Mouse (Mus musculus): ENCODE measurements around the gene Arhgef3.
"Not testable (repeated sequence)": the region's sequence is repeated elsewhere in the genome, so short reads cannot be mapped to it uniquely, and the experiment has no call there.

The Arhgef3 gene

GRCm38 (mm10) chr14:27234270-27234840 is 119.7 kb downstream of the Arhgef3 start:
- no peak for DNase-seq

GRCm38 (mm10) chr14:27235897-27236553 is 121.3 kb downstream of the Arhgef3 start:
- peak in 1 of 2 experiments; percentile 19 for DNase-seq

GRCm38 (mm10) chr14:27237522-27238187 is 123.0 kb downstream of the Arhgef3 start:
- DNase-seq, result peak; percentile 65 to 71

GRCm38 (mm10) chr14:27238600-27239118 is 124.0 kb downstream of the Arhgef3 start:
- no peak for DNase-seq

- no peak for DNase-seq
Observed at GRCm38 (mm10) chr14:27239551-27240091, 124.9 kb downstream of the Arhgef3 start.

- no peak for DNase-seq
Observed at GRCm38 (mm10) chr14:27242253-27242652, 127.6 kb downstream of the Arhgef3 start.

GRCm38 (mm10) chr14:27242769-27243168 is 128.1 kb downstream of the Arhgef3 start:
- no peak for DNase-seq

GRCm38 (mm10) chr14:27243585-27243984 is 128.9 kb downstream of the Arhgef3 start:
- no peak for DNase-seq

GRCm38 (mm10) chr14:27244898-27245297 is 130.2 kb downstream of the Arhgef3 start:
- no peak for DNase-seq

- DNase-seq, result no peak
Observed at GRCm38 (mm10) chr14:27246424-27246823, 131.7 kb downstream of the Arhgef3 start.

- DNase-seq, result not testable (repeated sequence)
Observed at GRCm38 (mm10) chr14:27246948-27247347, 132.2 kb downstream of the Arhgef3 start.

GRCm38 (mm10) chr14:27249121-27249520 is 134.4 kb downstream of the Arhgef3 start:
- no peak for DNase-seq

- DNase-seq, result no peak
Observed at GRCm38 (mm10) chr14:27250281-27250789, 135.6 kb downstream of the Arhgef3 start.

- DNase-seq, result peak in 1 of 2 experiments; percentile 22
Observed at GRCm38 (mm10) chr14:27253391-27253790, 138.7 kb downstream of the Arhgef3 start.

GRCm38 (mm10) chr14:27262349-27262748 is 147.7 kb downstream of the Arhgef3 start:
- no peak for DNase-seq

- DNase-seq, result no peak
Observed at GRCm38 (mm10) chr14:27266601-27267000, 151.9 kb downstream of the Arhgef3 start.

- no peak for DNase-seq
Observed at GRCm38 (mm10) chr14:27268137-27268536, 153.4 kb downstream of the Arhgef3 start.

- DNase-seq, result no peak
Observed at GRCm38 (mm10) chr14:27268986-27269700, 154.4 kb downstream of the Arhgef3 start.

- DNase-seq, result no peak
Observed at GRCm38 (mm10) chr14:27269836-27270235, 155.1 kb downstream of the Arhgef3 start.

- DNase-seq, result no peak
Observed at GRCm38 (mm10) chr14:27270466-27270865, 155.8 kb downstream of the Arhgef3 start.

GRCm38 (mm10) chr14:27271371-27272071 is 156.8 kb downstream of the Arhgef3 start:
- no peak for DNase-seq
